Mouse (Mus musculus) induced T-regulatory cell, adult 2 months (primary cell): ENCODE measurements around the gene Mgrn1.
A peak's percentile ranks its signal among the peaks of the same experiment; 100 is the strongest.

ENCODE experiments used
- DNase-seq: peaks from one replicate; pipeline ENCODE4 v3.0.0-alpha.2; 2012; ENCODE audit warnings: low read depth

Gene Mgrn1

GRCm38 (mm10) chr16:4879101-4879707, 6.8 kb upstream of the Mgrn1 start:
- DNase-seq = peak; percentile 88

GRCm38 (mm10) chr16:4879708-4880124, 6.3 kb upstream of the Mgrn1 start:
- peak; percentile 90 for DNase-seq

GRCm38 (mm10) chr16:4880136-4880825, 5.8 kb upstream of the Mgrn1 start, which contains the start of gene Ubald1:
Ubald1 (minus strand) TSS chr16:4880315.
- peak; percentile 99 for DNase-seq

- DNase-seq = peak; percentile 57
Observed at GRCm38 (mm10) chr16:4881400-4882351, 4.4 kb upstream of the Mgrn1 start.

GRCm38 (mm10) chr16:4884930-4885329, 1.1 kb upstream of the Mgrn1 start:
- no peak for DNase-seq

GRCm38 (mm10) chr16:4886690-4887020, 606 bp downstream of the Mgrn1 start:
- DNase-seq = no peak

GRCm38 (mm10) chr16:4890201-4890709, 4.2 kb downstream of the Mgrn1 start:
- no peak for DNase-seq

GRCm38 (mm10) chr16:4892171-4892570, 6.1 kb downstream of the Mgrn1 start:
- DNase-seq = no peak

- no peak for DNase-seq
Observed at GRCm38 (mm10) chr16:4894201-4894908, 8.3 kb downstream of the Mgrn1 start.

- DNase-seq = no peak
Observed at GRCm38 (mm10) chr16:4896249-4897027, 10.4 kb downstream of the Mgrn1 start.

GRCm38 (mm10) chr16:4897146-4897730, 11.2 kb downstream of the Mgrn1 start:
- no peak for DNase-seq

GRCm38 (mm10) chr16:4898881-4899280, 12.8 kb downstream of the Mgrn1 start:
- DNase-seq = no peak

GRCm38 (mm10) chr16:4899711-4900110, 13.7 kb downstream of the Mgrn1 start:
- no peak for DNase-seq

GRCm38 (mm10) chr16:4901167-4901566, 15.1 kb downstream of the Mgrn1 start:
- DNase-seq = no peak

- DNase-seq = no peak
Observed at GRCm38 (mm10) chr16:4902390-4902789, 16.3 kb downstream of the Mgrn1 start.

- DNase-seq = no peak
Observed at GRCm38 (mm10) chr16:4903491-4904102, 17.5 kb downstream of the Mgrn1 start.

- no peak for DNase-seq
Observed at GRCm38 (mm10) chr16:4904878-4905277, 18.8 kb downstream of the Mgrn1 start.

GRCm38 (mm10) chr16:4905591-4905990, 19.5 kb downstream of the Mgrn1 start:
- no peak for DNase-seq

GRCm38 (mm10) chr16:4906559-4906958, 20.5 kb downstream of the Mgrn1 start:
- DNase-seq = no peak

GRCm38 (mm10) chr16:4907386-4907785, 21.3 kb downstream of the Mgrn1 start:
- no peak for DNase-seq
